Mouse (Mus musculus) forebrain, embryonic 15.5 days (tissue): ENCODE data around the gene Smyd3. TPM values are rescaled to one million over a fixed set of nuclear protein-coding genes. Genes with fewer than 3 reads are reported as not detected.

Experiments
- ATAC-seq: fragments of 200-750 bp; cut with Nextera tagmentation; replicated peaks from 2 replicates; pipeline ENCODE4 v1.8.0; 2017; ENCODE audit warnings: mild to moderate bottlenecking, moderate TSS enrichment, moderate library complexity
- H3K27ac ChIP-seq: fragments of 300-500 bp; sonication (generic); replicated peaks from 2 replicates; pipeline ENCODE4 v1.5.1; 2015; ENCODE audit warnings: mild to moderate bottlenecking, inconsistent platforms
- H3K27me3 ChIP-seq: fragments of 300-500 bp; sonication (generic); 2 replicates; pipeline ENCODE4 v1.6.1; 2015; ENCODE audit warnings: inconsistent platforms
- H3K36me3 ChIP-seq: fragments of 300-500 bp; sonication (generic); 2 replicates; pipeline ENCODE4 v1.6.1; 2015; ENCODE audit warnings: mild to moderate bottlenecking, inconsistent platforms
- H3K4me1 ChIP-seq: fragments of 300-500 bp; sonication (generic); 2 replicates; pipeline ENCODE4 v1.6.1; 2015; ENCODE audit warnings: inconsistent platforms
- H3K4me2 ChIP-seq: fragments of 300-500 bp; sonication (generic); replicated peaks from 2 replicates; pipeline ENCODE4 v1.6.1; 2015; ENCODE audit warnings: mild to moderate bottlenecking, inconsistent platforms
- H3K4me3 ChIP-seq: fragments of 300-500 bp; sonication (generic); 2 replicates; pipeline ENCODE4 v1.5.1; 2015; ENCODE audit warnings: mild to moderate bottlenecking, inconsistent platforms
- H3K9ac ChIP-seq: fragments of 300-500 bp; sonication (generic); replicated peaks from 2 replicates; pipeline ENCODE4 v1.6.1; 2015; ENCODE audit warnings: mild to moderate bottlenecking, inconsistent platforms
- H3K9me3 ChIP-seq: fragments of 300-500 bp; sonication (generic); 2 replicates; pipeline ENCODE4 v1.6.1; 2016; ENCODE audit warnings: inconsistent platforms
- WGBS: fragments of 180-500 bp; shearing (Covaris S2); methylation state at CpG from one replicate; pipeline ENCODE4 v1.1.7; 2015; ENCODE audit warnings: mixed read lengths; 5-methylcytosine and 5-hydroxymethylcytosine counted together
- polyA plus RNA-seq: library from polyadenylated mRNA; unstranded; fragments of >200 nt; fragmentation: Nextera tagmentation; extraction: Ambion mirVana; gene quantifications from 2 replicates; pipeline ENCODE4 v1.2.1, GENCODE M21; 2015

Gene Smyd3
- polyA plus RNA-seq, 1 experiment from 2014 or later, result 25.8 TPM

GRCm38 (mm10) chr1:179229515-179229914 lies 288.3 kb downstream of the Smyd3 start:
- WGBS, result 75% methylated on average over 3 of the region's 3 CpGs
- ATAC-seq, result no peak

GRCm38 (mm10) chr1:179220290-179220689 lies 297.6 kb downstream of the Smyd3 start:
- 0 out of 2 replicates have a peak, but pooled peaks cover 4% of the 10 kb centered on the region for H3K4me1 ChIP-seq
- no peaks in the 10 kb centered on the region for H3K27me3 ChIP-seq
- H3K27ac ChIP-seq, result no peak overlapping the region
- 45% methylated on average over 1 of the region's 1 CpGs for WGBS
- H3K4me2 ChIP-seq, result no peak overlapping the region
- no peak for ATAC-seq
- no peak overlapping the region for H3K4me3 ChIP-seq
- no peak overlapping the region for H3K9ac ChIP-seq
- H3K9me3 ChIP-seq, result no peaks in the 10 kb centered on the region
- H3K36me3 ChIP-seq, result no peaks in the 10 kb centered on the region

More at GRCm38 (mm10) chr1:179229515-179229914, 288.3 kb downstream of the Smyd3 start:
- H3K27ac ChIP-seq, result no peak overlapping the region
- no peaks in the 10 kb centered on the region for H3K36me3 ChIP-seq
- H3K9ac ChIP-seq, result no peak overlapping the region
- H3K27me3 ChIP-seq, result no peaks in the 10 kb centered on the region
- H3K4me3 ChIP-seq, result no peak overlapping the region
- H3K4me1 ChIP-seq, result peaks cover 3% of the 10 kb centered on the region; the same call in 1 of the 2 replicates
- H3K9me3 ChIP-seq, result no peaks in the 10 kb centered on the region
- no peak overlapping the region for H3K4me2 ChIP-seq

DNA sequence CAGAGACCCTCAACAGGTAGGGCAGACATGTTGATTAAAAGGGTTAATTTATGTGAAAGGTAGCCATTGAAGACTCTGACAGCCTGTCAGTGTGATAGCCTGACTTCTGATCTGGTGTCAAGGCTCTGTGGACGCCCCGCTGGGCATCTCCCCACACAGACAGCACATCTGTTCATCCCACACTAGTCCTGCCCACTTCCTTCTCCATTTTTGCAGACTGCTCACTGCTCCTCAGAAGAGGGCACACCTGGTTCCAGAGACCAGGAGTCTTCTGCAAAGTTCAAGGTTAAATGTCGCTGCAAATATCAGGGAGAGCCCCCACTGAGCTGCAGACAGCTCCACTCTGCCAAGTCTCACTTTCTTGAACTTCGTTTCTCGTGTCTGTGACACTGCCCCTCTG lies 299.8 kb downstream of the Smyd3 start:
- Histone ChIP-seq H3K4me1 (0 out of 2 replicates have a peak, but pooled peaks cover 4% of the 10 kb centered on the region), H3K27ac (no peak overlapping the region), H3K4me3 (no peak overlapping the region), H3K9me3 (no peaks in the 10 kb centered on the region), H3K27me3 (no peaks in the 10 kb centered on the region), H3K9ac (no peak overlapping the region), H3K36me3 (no peaks in the 10 kb centered on the region), H3K4me2 (no peak overlapping the region)
- 70% methylated on average over 5 of the region's 5 CpGs for WGBS
- ATAC-seq, result no peak

DNA sequence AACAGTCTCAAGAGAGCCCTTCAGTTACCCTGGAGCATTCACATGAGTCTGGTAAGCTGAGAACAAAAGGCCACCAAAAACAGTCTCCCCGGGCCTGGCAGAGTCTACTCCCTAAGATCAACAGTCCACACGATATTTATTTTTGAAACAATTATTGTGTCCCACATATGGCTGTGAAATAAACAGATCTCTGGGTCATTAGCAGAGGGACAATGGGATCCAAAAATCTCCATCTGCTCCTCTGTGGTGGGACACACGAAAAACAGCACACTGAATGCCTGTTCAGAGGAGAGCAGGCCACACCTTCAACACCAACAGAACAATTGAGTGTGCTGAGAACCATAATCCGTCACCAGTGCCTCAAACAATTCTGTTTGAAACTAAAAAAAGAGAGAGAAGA lies 300.8 kb downstream of the Smyd3 start:
- ATAC-seq, result no peak
- H3K4me3 ChIP-seq, result no peak overlapping the region
- H3K4me2 ChIP-seq, result no peak overlapping the region
- no peaks in the 10 kb centered on the region for H3K9me3 ChIP-seq
- 10% methylated on average over 4 of the region's 4 CpGs for WGBS
- no peak overlapping the region for H3K27ac ChIP-seq
- H3K36me3 ChIP-seq, result no peaks in the 10 kb centered on the region
- H3K27me3 ChIP-seq, result no peaks in the 10 kb centered on the region
- 0 out of 2 replicates have a peak, but pooled peaks cover 4% of the 10 kb centered on the region for H3K4me1 ChIP-seq
- H3K9ac ChIP-seq, result no peak overlapping the region

GRCm38 (mm10) chr1:179213381-179213780 lies 304.5 kb downstream of the Smyd3 start:
- Histone ChIP-seq H3K9ac (no peak overlapping the region), H3K36me3 (no peaks in the 10 kb centered on the region), H3K4me2 (no peak overlapping the region), H3K4me1 (0 out of 2 replicates have a peak, but pooled peaks cover 4% of the 10 kb centered on the region), H3K4me3 (no peak overlapping the region), H3K27me3 (no peaks in the 10 kb centered on the region), H3K9me3 (no peaks in the 10 kb centered on the region), H3K27ac (no peak overlapping the region)
- 81% methylated on average over 9 of the region's 9 CpGs for WGBS
- ATAC-seq, result no peak

- Histone ChIP-seq H3K9me3 (no peaks in the 10 kb centered on the region), H3K27ac (no peak overlapping the region), H3K4me3 (no peak overlapping the region), H3K4me2 (no peak overlapping the region), H3K4me1 (peaks cover 7% of the 10 kb centered on the region; the same call in 1 of the 2 replicates), H3K27me3 (no peaks in the 10 kb centered on the region), H3K36me3 (no peaks in the 10 kb centered on the region), H3K9ac (no peak overlapping the region)
- WGBS, result 50% methylated on average over 7 of the region's 7 CpGs
- ATAC-seq, result no peak
These were observed 305.5 kb downstream of the Smyd3 start for GRCm38 (mm10) chr1:179212295-179212694.

- Histone ChIP-seq H3K4me3 (no peak overlapping the region), H3K27me3 (no peaks in the 10 kb centered on the region), H3K4me1 (peaks cover 3% of the 10 kb centered on the region; the same call in 1 of the 2 replicates), H3K9ac (no peak overlapping the region), H3K27ac (no peak overlapping the region), H3K36me3 (no peaks in the 10 kb centered on the region), H3K4me2 (no peak overlapping the region), H3K9me3 (no peaks in the 10 kb centered on the region)
- ATAC-seq, result no peak
- WGBS, result 92% methylated on average over 4 of the region's 4 CpGs
These were observed 306.5 kb downstream of the Smyd3 start for GRCm38 (mm10) chr1:179211313-179211712.

GRCm38 (mm10) chr1:179207846-179208595 lies 309.8 kb downstream of the Smyd3 start:
- H3K27ac ChIP-seq, result no peak overlapping the region
- no peak overlapping the region for H3K9ac ChIP-seq

DNA sequence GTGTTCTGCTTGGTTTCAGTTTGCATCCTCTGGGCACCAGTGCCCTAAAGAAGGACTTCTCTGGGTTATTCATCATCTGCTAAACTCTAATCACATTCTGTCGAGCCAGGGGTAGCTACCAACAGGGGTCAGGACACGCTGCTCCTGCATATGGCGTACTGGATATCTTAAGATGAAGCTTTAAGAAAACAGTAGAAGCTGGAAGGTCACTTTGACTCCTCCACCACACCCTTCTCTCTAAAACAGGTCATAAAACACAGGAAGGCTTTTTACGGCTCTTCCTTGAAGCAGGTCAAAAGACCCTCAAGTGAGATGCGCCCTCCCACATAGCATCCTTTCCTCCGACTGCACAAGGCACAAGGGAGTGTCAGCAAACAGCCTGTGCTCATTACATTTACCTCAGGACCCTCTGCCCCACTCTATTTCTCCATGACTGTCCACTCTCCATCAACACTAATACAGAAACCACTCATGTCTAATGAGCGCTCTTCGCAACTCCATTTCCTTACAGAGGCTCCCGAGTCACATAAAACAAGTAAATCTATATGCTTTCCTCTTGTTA lies 310.6 kb downstream of the Smyd3 start:
- H3K27me3 ChIP-seq, result no peaks in the 10 kb centered on the region
- no peaks in the 10 kb centered on the region for H3K9me3 ChIP-seq
- H3K36me3 ChIP-seq, result no peaks in the 10 kb centered on the region
- no peak overlapping the region for H3K4me3 ChIP-seq
- no peak overlapping the region for H3K4me2 ChIP-seq
- peaks cover 3% of the 10 kb centered on the region; the same call in 1 of the 2 replicates for H3K4me1 ChIP-seq
- no peak for ATAC-seq
- 89% methylated on average over 9 of the region's 9 CpGs for WGBS
- no peak overlapping the region for H3K9ac ChIP-seq
- H3K27ac ChIP-seq, result no peak overlapping the region

More at GRCm38 (mm10) chr1:179207846-179208595, 309.8 kb downstream of the Smyd3 start:
- peaks cover 3% of the 10 kb centered on the region; the same call in 1 of the 2 replicates for H3K4me1 ChIP-seq
- H3K36me3 ChIP-seq, result no peaks in the 10 kb centered on the region
- H3K27me3 ChIP-seq, result no peaks in the 10 kb centered on the region
- 50% methylated on average over 12 of the region's 12 CpGs for WGBS
- H3K4me2 ChIP-seq, result no peak overlapping the region
- no peaks in the 10 kb centered on the region for H3K9me3 ChIP-seq
- H3K4me3 ChIP-seq, result no peak overlapping the region
- no peak for ATAC-seq

- WGBS, result 81% methylated on average over 9 of the region's 9 CpGs
- no peak overlapping the region for H3K4me2 ChIP-seq
- no peak overlapping the region for H3K27ac ChIP-seq
- no peaks in the 10 kb centered on the region for H3K4me1 ChIP-seq
- 0 out of 2 replicates have a peak, but pooled peaks cover 4% of the 10 kb centered on the region for H3K27me3 ChIP-seq
- no peak for ATAC-seq
- H3K9ac ChIP-seq, result no peak overlapping the region
- H3K9me3 ChIP-seq, result no peaks in the 10 kb centered on the region
- H3K36me3 ChIP-seq, result no peaks in the 10 kb centered on the region
- H3K4me3 ChIP-seq, result no peak overlapping the region
These were observed 319.2 kb downstream of the Smyd3 start for GRCm38 (mm10) chr1:179198517-179199200.

DNA sequence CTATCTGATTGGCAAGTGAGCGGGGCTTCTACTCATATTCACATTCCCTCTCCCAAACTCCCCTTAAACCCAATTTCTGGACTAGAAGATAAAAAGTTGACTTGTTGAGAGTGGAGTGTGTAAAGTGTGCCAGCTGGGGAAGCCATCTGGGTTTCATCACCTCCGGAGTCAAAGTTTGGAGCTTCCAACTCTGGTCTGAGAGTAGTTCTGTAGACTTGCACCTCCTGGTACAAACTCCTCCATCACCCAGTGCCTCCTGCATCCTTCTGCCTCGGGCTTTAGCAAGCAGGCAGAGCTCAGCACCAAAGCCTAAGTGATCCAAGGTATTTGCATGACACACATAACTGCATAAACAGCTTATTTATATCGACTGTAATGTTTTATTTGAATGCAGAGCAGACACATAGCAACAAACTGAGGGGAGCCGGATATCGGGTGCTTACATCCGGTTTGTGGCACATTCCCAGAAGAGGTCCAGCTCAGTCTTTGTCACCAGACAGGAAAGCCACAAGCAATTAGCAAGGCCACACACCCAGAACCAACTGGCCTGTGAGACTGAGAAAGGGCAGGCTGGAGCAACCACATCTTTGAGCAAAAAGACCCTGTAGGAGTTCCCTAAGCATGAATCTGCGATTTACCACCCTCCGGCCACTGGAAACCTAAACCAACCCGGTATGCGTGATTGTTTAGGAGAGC lies 319.9 kb downstream of the Smyd3 start:
- no peak overlapping the region for H3K27ac ChIP-seq
- ATAC-seq, result no peak
- H3K4me3 ChIP-seq, result no peak overlapping the region
- H3K27me3 ChIP-seq, result 0 out of 2 replicates have a peak, but pooled peaks cover 4% of the 10 kb centered on the region
- no peak overlapping the region for H3K4me2 ChIP-seq
- H3K36me3 ChIP-seq, result no peaks in the 10 kb centered on the region
- H3K9ac ChIP-seq, result no peak overlapping the region
- 32% methylated on average over 11 of the region's 11 CpGs for WGBS
- H3K9me3 ChIP-seq, result no peaks in the 10 kb centered on the region
- H3K4me1 ChIP-seq, result no peaks in the 10 kb centered on the region
